Mouse (Mus musculus) midbrain, postnatal 0 days (tissue): Measurements from ENCODE around the gene Pidd1. TPM values are rescaled to one million over a fixed set of nuclear protein-coding genes. Genes with fewer than 3 reads are reported as not detected.

Source experiments
- ATAC-seq: fragments of 200-750 bp; cut with Nextera tagmentation; 2 replicates; pipeline ENCODE4 v1.8.0; 2017; ENCODE audit warnings: moderate number of reproducible peaks, mild to moderate bottlenecking, moderate TSS enrichment, moderate library complexity; ENCODE audit not compliant: low FRiP score
- DNase-seq: peaks from one replicate; pipeline ENCODE4 v3.0.0-alpha.2; 2015; ENCODE audit warnings: low spot score
- H3K27ac ChIP-seq: fragments of 300-500 bp; sonication (generic); 2 replicates; pipeline ENCODE4 v1.5.1; 2014; ENCODE audit warnings: low read depth, mild to moderate bottlenecking, low read length, mixed read lengths
- H3K27me3 ChIP-seq: fragments of 300-500 bp; sonication (generic); 2 replicates; pipeline ENCODE4 v1.6.1; 2014; ENCODE audit warnings: low read length, control low read depth, mixed read lengths; ENCODE audit not compliant: insufficient read depth
- H3K36me3 ChIP-seq: fragments of 300-500 bp; sonication (generic); 2 replicates; pipeline ENCODE4 v1.6.1; 2014; ENCODE audit warnings: low read length, control low read depth, mixed read lengths; ENCODE audit not compliant: insufficient read depth
- H3K4me1 ChIP-seq: fragments of 300-500 bp; sonication (generic); 2 replicates; pipeline ENCODE4 v1.6.1; 2014; ENCODE audit warnings: mild to moderate bottlenecking, control low read depth, antibody characterized with exemption, low read length, mixed read lengths; ENCODE audit not compliant: insufficient read depth
- H3K4me2 ChIP-seq: fragments of 300-500 bp; sonication (generic); 2 replicates; pipeline ENCODE4 v1.6.1; 2014; ENCODE audit warnings: low read depth, mild to moderate bottlenecking, low read length, mixed read lengths; ENCODE audit not compliant: poor library complexity, severe bottlenecking
- H3K4me3 ChIP-seq: fragments of 300-500 bp; sonication (generic); 2 replicates; pipeline ENCODE4 v1.5.1; 2014; ENCODE audit warnings: low read depth, mild to moderate bottlenecking, low read length, moderate library complexity
- H3K9ac ChIP-seq: fragments of 300-500 bp; sonication (generic); replicated peaks from 2 replicates; pipeline ENCODE4 v1.6.1; 2014; ENCODE audit warnings: mild to moderate bottlenecking, low read length, moderate library complexity, mixed read lengths; ENCODE audit not compliant: poor library complexity, severe bottlenecking
- H3K9me3 ChIP-seq: fragments of 300-500 bp; sonication (generic); 2 replicates; pipeline ENCODE4 v1.6.1; 2016; ENCODE audit warnings: low read length, control low read depth
- CTCF ChIP-seq: IDR thresholded peaks from 2 replicates; pipeline ENCODE4 v1.5.1; 2016; ENCODE audit warnings: antibody characterized with exemption, mild to moderate bottlenecking
- WGBS: fragments of 180-500 bp; shearing (Covaris S2); extraction: QIAGEN DNeasy Blood & Tissue Kit; methylation state at CpG from one replicate; pipeline ENCODE4 v1.1.7; 2014; 5-methylcytosine and 5-hydroxymethylcytosine counted together
- polyA plus RNA-seq: library from polyadenylated mRNA; unstranded; fragments of >200 nt; fragmentation: Nextera tagmentation; extraction: Ambion mirVana; gene quantifications from 2 replicates; pipeline ENCODE4 v1.2.1, GENCODE M21; 2015
- total RNA-seq: library from RNA; depleted of rRNA; stranded (reverse); fragments of >200 nt; gene quantifications from 2 replicates; pipeline ENCODE4 v1.2.3, GENCODE M21; 2014

Gene Pidd1
- total and polyA plus RNA-seq, 2 experiments from 2014 or later = 1.3 to 1.6 TPM

GRCm38 (mm10) chr7:141430585-141431240 is 13.1 kb downstream of the Pidd1 start:
- no peak overlapping the region for H3K27ac ChIP-seq

GRCm38 (mm10) chr7:141429840-141430584 is 13.8 kb downstream of the Pidd1 start:
- DNase-seq (no peak), ATAC-seq (peak; percentile 18; the same call in 1 of the 2 replicates)
- H3K4me3 ChIP-seq = peak overlapping the region; percentile 57

More at GRCm38 (mm10) chr7:141430585-141431240, 13.1 kb downstream of the Pidd1 start:
- no peak for ATAC-seq
- peaks cover 42% of the 10 kb centered on the region for H3K36me3 ChIP-seq
- H3K4me1 ChIP-seq = peaks cover 24% of the 10 kb centered on the region
- no peak overlapping the region for H3K9ac ChIP-seq
- 95% methylated on average over 9 of the region's 9 CpGs for WGBS
- H3K27me3 ChIP-seq = no peaks in the 10 kb centered on the region
- H3K4me2 ChIP-seq = no peak overlapping the region
- H3K4me3 ChIP-seq = no peak overlapping the region
- TF ChIP-seq CTCF = no peak
- DNase-seq = no peak
- no peaks in the 10 kb centered on the region for H3K9me3 ChIP-seq

GRCm38 (mm10) chr7:141429310-141429709 is 14.5 kb downstream of the Pidd1 start, which contains the start of gene Cend1:
Gene Cend1 (minus strand): TSS chr7:141429491.
- H3K27ac ChIP-seq = peak within 1 kb of the TSS; percentile 81
- H3K4me3 ChIP-seq = peak within 1 kb of the TSS; percentile 57
- no peaks in the 10 kb centered on the region for H3K9me3 ChIP-seq
- H3K27me3 ChIP-seq = no peaks in the 10 kb centered on the region
- H3K4me1 ChIP-seq = peaks cover 18% of the 10 kb centered on the region
- 1% methylated on average over 19 of the region's 19 CpGs for WGBS
- peak within 1 kb of the TSS; percentile 85 for H3K4me2 ChIP-seq
- ATAC-seq (peak; percentile 61), DNase-seq (peak; percentile 89)
- TF ChIP-seq CTCF = peak; percentile 14
- H3K36me3 ChIP-seq = peaks cover 42% of the 10 kb centered on the region
- H3K9ac ChIP-seq = peak within 1 kb of the TSS; percentile 82

More at GRCm38 (mm10) chr7:141429840-141430584, 13.8 kb downstream of the Pidd1 start:
- Histone ChIP-seq H3K4me1 (peaks cover 21% of the 10 kb centered on the region), H3K9me3 (no peaks in the 10 kb centered on the region), H3K9ac (no peak overlapping the region), H3K27ac (peak overlapping the region; percentile 81; the same call in 1 of the 2 replicates), H3K27me3 (no peaks in the 10 kb centered on the region), H3K4me2 (peak overlapping the region; percentile 85), H3K36me3 (peaks cover 42% of the 10 kb centered on the region)
- TF ChIP-seq CTCF = no peak
- 64% methylated on average over 9 of the region's 9 CpGs for WGBS

GRCm38 (mm10) chr7:141428701-141429100 is 15.1 kb downstream of the Pidd1 start:
- H3K36me3 ChIP-seq = peaks cover 42% of the 10 kb centered on the region
- H3K4me1 ChIP-seq = peaks cover 14% of the 10 kb centered on the region
- TF ChIP-seq CTCF = no peak
- WGBS = 49% methylated on average over 5 of the region's 5 CpGs
- no peaks in the 10 kb centered on the region for H3K27me3 ChIP-seq
- peak overlapping the region; percentile 81 for H3K27ac ChIP-seq
- H3K9me3 ChIP-seq = no peaks in the 10 kb centered on the region
- peak overlapping the region; percentile 57 for H3K4me3 ChIP-seq
- ATAC-seq = no peak
- H3K4me2 ChIP-seq = peak overlapping the region; percentile 85
- peak; percentile 15 for DNase-seq
- peak overlapping the region; percentile 82 for H3K9ac ChIP-seq

GRCm38 (mm10) chr7:141426948-141427730 is 16.7 kb downstream of the Pidd1 start:
- Histone ChIP-seq H3K27ac (no peak overlapping the region), H3K9ac (no peak overlapping the region), H3K4me2 (no peak overlapping the region), H3K4me1 (peaks cover 11% of the 10 kb centered on the region), H3K36me3 (peaks cover 33% of the 10 kb centered on the region), H3K4me3 (no peak overlapping the region), H3K27me3 (no peaks in the 10 kb centered on the region), H3K9me3 (no peaks in the 10 kb centered on the region)
- 89% methylated on average over 12 of the region's 12 CpGs for WGBS
- ATAC-seq (no peak), DNase-seq (no peak)
- no peak for TF ChIP-seq CTCF
